Mouse (Mus musculus): ENCODE results near the gene Plxnb1. TPM values are rescaled to one million over a fixed set of nuclear protein-coding genes. Genes with fewer than 3 reads are reported as not detected.

Plxnb1 gene
- polyA plus RNA-seq, 1 experiment from 2014 or later = 12.6 TPM

DNA sequence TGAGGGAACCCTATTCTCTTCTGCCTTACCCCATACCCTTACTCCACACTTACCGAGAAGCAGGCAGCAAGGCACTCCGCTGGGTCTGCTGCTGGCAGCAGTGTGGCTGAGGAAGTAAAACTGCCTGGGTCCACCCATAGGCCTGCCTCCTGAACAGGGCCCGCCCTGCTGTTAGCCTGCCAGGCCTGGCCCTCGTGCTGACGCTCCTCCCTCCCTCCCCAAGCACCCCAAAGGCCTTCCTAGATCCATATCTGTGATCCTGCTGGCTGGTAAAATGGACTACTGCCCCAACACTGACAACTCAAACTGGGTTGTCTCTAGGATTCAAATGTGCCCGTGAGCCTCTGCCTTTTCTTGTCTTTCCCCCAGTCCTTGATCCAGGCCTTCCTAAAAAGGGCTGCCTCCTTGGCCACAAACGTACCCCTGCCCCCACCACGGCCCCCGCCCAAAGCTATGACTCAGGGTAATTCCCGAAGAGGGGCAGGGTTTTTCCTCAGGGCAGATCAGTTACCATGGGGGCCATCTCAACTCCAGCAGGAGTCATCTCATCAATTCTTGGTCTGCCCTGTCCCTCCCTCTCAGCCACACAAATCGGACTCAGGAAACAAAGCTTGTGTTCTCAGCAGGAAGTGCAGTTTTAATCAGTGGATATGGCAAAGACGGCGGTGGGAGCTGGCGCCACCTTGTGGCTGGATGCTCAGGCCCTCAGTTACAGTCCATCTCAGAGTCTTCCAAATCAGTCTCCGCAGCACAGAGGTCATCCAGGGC lies 35.9 kb upstream of the Plxnb1 start, which contains the start of gene Trex1:
Trex1 (minus strand) TSS at position 599 of the 768 bp plus-strand sequence.
- peak within 1 kb of the TSS; percentile 78 for H3K27ac ChIP-seq (ENCODE audit: low read depth, low read length)

DNA sequence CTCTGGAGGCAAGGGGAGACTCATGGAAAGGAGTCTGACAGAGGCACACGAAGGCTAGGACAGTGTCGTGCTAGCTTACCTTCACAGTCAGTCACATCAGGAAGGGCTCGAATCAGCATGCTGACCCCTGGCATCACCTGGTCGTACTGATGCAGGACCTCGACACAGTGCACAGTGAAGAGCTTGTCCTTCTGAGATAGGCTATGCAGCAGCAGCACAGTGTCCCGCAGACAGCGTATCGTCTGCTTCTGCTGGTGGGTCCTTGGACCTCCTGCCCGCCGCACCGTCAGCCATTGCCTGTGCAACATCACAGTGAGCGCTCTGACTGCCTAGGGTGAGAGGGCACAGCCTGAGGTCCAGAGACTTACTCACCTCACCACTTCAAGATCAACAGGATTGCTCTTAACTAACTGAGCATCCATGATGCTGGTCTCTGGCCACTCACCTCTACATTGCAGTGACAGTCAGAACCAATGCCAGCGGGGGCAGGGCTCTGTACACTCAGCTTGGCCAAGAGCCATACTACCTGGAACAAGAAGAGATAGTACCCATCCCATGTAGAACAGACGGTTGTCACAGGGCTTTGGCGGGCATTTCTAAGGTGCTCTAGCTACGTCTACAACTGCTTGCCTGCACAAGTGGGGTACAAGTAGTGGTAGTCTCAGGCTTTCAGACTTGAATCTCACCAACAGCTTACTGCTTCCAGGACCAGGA lies 34.8 kb upstream of the Plxnb1 start:
- Histone ChIP-seq H3K27ac (ENCODE audit: low read depth, low read length) (no peak overlapping the region), H3K27me3 (replicated peaks; ENCODE audit: control insufficient read depth, insufficient read depth, low read length) (no peaks in the 10 kb centered on the region), H3K36me3 (ENCODE audit: control insufficient read depth, insufficient read depth, low read length) (peaks cover 38% of the 10 kb centered on the region), H3K4me3 (ENCODE audit: low read length) (no peak overlapping the region), H3K4me1 (ENCODE audit: control insufficient read depth, insufficient read depth, low read depth, low read length) (peaks cover 16% of the 10 kb centered on the region), H3K4me2 (ENCODE audit: low read length) (no peak overlapping the region), H3K9me3 (ENCODE audit: control insufficient read depth, low read length) (no peaks in the 10 kb centered on the region), H3K9ac (ENCODE audit: low read depth, low read length) (no peak overlapping the region)
- no peak for ATAC-seq
- 90% methylated on average over 16 of the region's 16 CpGs for WGBS

More for the DNA sequence above, 35.9 kb upstream of the Plxnb1 start, which contains the start of gene Trex1:
- peak; percentile 71 for ATAC-seq
- Histone ChIP-seq H3K36me3 (ENCODE audit: control insufficient read depth, insufficient read depth, low read length) (peaks cover 30% of the 10 kb centered on the region), H3K4me3 (ENCODE audit: low read length) (peak within 1 kb of the TSS; percentile 39), H3K27me3 (replicated peaks; ENCODE audit: control insufficient read depth, insufficient read depth, low read length) (no peaks in the 10 kb centered on the region), H3K9me3 (ENCODE audit: control insufficient read depth, low read length) (no peaks in the 10 kb centered on the region), H3K4me1 (ENCODE audit: control insufficient read depth, insufficient read depth, low read depth, low read length) (peaks cover 23% of the 10 kb centered on the region), H3K4me2 (ENCODE audit: low read length) (peak within 1 kb of the TSS; percentile 71), H3K9ac (ENCODE audit: low read depth, low read length) (peak within 1 kb of the TSS; percentile 59)
- WGBS = 27% methylated on average over 15 of the region's 15 CpGs

DNA sequence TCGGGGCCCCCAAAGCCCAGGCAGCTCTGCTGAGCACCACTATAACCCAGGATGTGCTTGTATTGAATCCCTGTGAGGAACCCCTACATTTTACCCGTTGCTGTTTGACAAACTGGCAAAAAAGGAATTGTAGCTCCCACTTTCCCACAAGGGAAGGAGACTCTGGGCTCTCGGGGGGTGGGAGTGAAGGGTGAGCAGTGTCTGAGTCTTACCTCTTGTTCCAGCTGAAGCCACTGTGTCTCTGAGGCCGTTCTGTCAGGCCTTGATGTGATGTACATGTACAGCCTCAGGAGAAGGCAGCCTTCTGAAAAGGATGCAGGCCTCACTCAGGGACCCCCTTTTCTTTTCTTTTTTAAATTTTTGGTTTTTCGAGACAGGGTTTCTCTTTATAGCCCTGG lies 34.3 kb upstream of the Plxnb1 start:
- no peak overlapping the region for H3K4me3 ChIP-seq (ENCODE audit: low read length)
- peaks cover 15% of the 10 kb centered on the region for H3K4me1 ChIP-seq (ENCODE audit: control insufficient read depth, insufficient read depth, low read depth, low read length)
- H3K27ac ChIP-seq (ENCODE audit: low read depth, low read length) = no peak overlapping the region
- ATAC-seq = no peak
- 91% methylated on average over 5 of the region's 5 CpGs for WGBS
- H3K4me2 ChIP-seq (ENCODE audit: low read length) = no peak overlapping the region
- H3K36me3 ChIP-seq (ENCODE audit: control insufficient read depth, insufficient read depth, low read length) = peaks cover 44% of the 10 kb centered on the region
- no peaks in the 10 kb centered on the region for H3K9me3 ChIP-seq (ENCODE audit: control insufficient read depth, low read length)
- H3K27me3 ChIP-seq (replicated peaks; ENCODE audit: control insufficient read depth, insufficient read depth, low read length) = no peaks in the 10 kb centered on the region
- no peak overlapping the region for H3K9ac ChIP-seq (ENCODE audit: low read depth, low read length)

DNA sequence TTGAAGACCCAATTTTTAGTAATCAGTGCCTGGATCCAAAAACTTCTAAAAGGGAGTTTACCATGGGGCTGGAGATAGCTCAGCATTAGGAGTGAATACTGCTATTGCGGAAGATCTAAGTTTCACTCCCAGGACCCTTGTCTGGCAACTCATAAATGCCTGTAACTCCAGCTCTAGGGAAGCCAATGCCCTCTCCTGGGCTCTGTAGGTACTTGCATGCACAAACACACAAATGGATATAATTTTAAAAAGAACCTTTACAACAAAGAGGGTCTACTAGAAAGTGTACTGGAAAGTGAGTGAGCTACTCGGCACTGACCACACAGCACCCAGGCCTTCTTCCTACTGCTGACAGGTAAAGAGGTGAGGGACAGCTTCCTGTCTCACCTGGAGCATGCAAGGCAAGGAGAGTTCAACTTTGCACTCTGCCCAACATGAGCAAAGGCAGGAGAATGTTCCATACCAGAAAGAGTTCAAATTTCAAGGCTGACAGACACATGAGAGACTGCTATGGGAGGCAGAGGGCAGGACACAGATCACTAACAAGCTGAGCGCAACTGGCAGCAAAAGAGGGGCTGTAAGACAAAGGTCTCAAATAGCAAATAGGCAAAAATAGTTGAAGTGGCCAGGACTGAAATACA lies 27.0 kb upstream of the Plxnb1 start:
- no peaks in the 10 kb centered on the region for H3K27me3 ChIP-seq (replicated peaks; ENCODE audit: control insufficient read depth, insufficient read depth, low read length)
- H3K9me3 ChIP-seq (ENCODE audit: control insufficient read depth, low read length) = no peaks in the 10 kb centered on the region
- H3K4me1 ChIP-seq (ENCODE audit: control insufficient read depth, insufficient read depth, low read depth, low read length) = peaks cover 12% of the 10 kb centered on the region
- no peak for ATAC-seq
- no peak overlapping the region for H3K4me2 ChIP-seq (ENCODE audit: low read length)
- no peak overlapping the region for H3K27ac ChIP-seq (ENCODE audit: low read depth, low read length)
- H3K9ac ChIP-seq (ENCODE audit: low read depth, low read length) = no peak overlapping the region
- WGBS = 92% methylated on average over 3 of the region's 3 CpGs
- H3K36me3 ChIP-seq (ENCODE audit: control insufficient read depth, insufficient read depth, low read length) = peaks cover 45% of the 10 kb centered on the region
- H3K4me3 ChIP-seq (ENCODE audit: low read length) = no peak overlapping the region

DNA sequence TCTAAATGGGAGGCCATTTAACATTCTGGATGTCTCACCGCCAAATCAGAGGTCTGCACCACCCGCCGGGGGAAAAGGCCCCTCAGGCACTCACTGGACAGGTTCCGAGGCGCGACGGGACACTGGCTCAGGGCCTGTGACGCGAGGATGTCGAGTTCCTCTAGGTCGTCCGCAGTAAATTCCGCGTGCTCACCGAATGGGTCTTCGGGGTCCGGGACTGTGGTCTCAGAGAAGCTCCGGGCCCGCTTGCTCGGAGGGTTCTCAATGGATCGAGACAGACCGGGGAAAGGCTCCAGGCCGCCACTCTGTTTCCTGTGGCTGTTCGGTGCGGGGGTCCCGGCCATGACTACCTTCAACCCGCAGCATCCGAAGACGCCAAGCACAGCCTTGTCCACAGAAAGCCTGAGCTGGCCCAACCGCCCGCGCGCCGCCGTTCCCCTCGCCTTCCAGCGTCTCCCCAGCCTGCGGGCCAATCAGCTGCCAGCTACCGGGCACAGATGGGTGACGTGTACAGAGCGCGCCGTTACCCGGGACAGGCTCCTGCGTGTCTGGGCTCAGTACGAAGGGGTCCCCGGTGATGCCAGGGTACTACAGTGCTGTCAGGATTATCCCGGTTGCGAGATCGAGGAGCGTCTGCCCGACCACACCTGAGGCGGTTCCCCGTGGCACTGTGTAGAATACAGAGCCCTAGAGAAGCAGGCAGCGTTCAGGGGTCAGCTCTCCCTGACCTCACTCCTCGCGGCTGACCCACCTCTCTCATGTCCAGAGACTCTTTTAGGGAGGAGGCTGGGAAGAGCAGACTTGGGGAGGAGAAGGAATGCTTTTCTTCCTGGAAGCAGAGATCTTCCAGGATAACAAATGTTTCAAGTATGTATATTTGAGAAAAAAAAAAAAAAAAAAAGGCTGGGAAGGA lies 21.3 kb upstream of the Plxnb1 start, which contains the start of gene Atrip:
Atrip (minus strand) TSS at position 464 of the 913 bp plus-strand sequence.
- H3K9ac ChIP-seq (ENCODE audit: low read depth, low read length) = peak within 1 kb of the TSS; percentile 84
- peaks cover 20% of the 10 kb centered on the region for H3K4me1 ChIP-seq (ENCODE audit: control insufficient read depth, insufficient read depth, low read depth, low read length)
- H3K27ac ChIP-seq (ENCODE audit: low read depth, low read length) = peak within 1 kb of the TSS; percentile 74
- under 1% methylated on average over 57 of the region's 57 CpGs for WGBS
- H3K9me3 ChIP-seq (ENCODE audit: control insufficient read depth, low read length) = no peaks in the 10 kb centered on the region
- H3K27me3 ChIP-seq (replicated peaks; ENCODE audit: control insufficient read depth, insufficient read depth, low read length) = no peaks in the 10 kb centered on the region
- ATAC-seq = peak; percentile 98
- H3K4me2 ChIP-seq (ENCODE audit: low read length) = peak within 1 kb of the TSS; percentile 88
- H3K4me3 ChIP-seq (ENCODE audit: low read length) = peak within 1 kb of the TSS; percentile 73
- H3K36me3 ChIP-seq (ENCODE audit: control insufficient read depth, insufficient read depth, low read length) = peaks cover 6% of the 10 kb centered on the region; the same call in 1 of the 2 replicates

DNA sequence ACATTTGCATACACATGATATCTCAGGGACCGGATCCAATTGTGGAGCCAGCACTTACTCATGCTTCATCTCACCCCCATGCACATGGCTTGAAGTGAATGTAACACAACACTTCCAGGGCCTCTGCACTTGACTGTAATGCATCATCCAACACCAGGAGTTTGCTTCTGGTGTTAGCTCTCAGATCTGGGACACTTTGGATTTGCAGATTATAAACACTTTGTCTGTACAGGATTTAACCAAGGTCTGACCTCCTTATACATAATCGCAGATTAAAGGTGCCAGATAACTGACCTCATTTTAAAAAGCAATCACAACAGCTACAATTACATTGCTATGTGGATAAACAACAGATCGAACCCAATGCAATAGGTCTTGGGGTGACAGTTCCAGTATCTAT lies 14.7 kb upstream of the Plxnb1 start:
- no peak overlapping the region for H3K9ac ChIP-seq (ENCODE audit: low read depth, low read length)
- WGBS = 96% methylated on average over 3 of the region's 3 CpGs
- H3K4me2 ChIP-seq (ENCODE audit: low read length) = no peak overlapping the region; the same call in 1 of the 2 replicates
- H3K9me3 ChIP-seq (ENCODE audit: control insufficient read depth, low read length) = no peaks in the 10 kb centered on the region
- no peaks in the 10 kb centered on the region for H3K27me3 ChIP-seq (replicated peaks; ENCODE audit: control insufficient read depth, insufficient read depth, low read length)
- 0 out of 2 replicates have a peak, but pooled peaks cover 3% of the 10 kb centered on the region for H3K36me3 ChIP-seq (ENCODE audit: control insufficient read depth, insufficient read depth, low read length)
- no peak overlapping the region for H3K4me3 ChIP-seq (ENCODE audit: low read length)
- no peak overlapping the region for H3K27ac ChIP-seq (ENCODE audit: low read depth, low read length)
- H3K4me1 ChIP-seq (ENCODE audit: control insufficient read depth, insufficient read depth, low read depth, low read length) = peaks cover 18% of the 10 kb centered on the region
- no peak for ATAC-seq

DNA sequence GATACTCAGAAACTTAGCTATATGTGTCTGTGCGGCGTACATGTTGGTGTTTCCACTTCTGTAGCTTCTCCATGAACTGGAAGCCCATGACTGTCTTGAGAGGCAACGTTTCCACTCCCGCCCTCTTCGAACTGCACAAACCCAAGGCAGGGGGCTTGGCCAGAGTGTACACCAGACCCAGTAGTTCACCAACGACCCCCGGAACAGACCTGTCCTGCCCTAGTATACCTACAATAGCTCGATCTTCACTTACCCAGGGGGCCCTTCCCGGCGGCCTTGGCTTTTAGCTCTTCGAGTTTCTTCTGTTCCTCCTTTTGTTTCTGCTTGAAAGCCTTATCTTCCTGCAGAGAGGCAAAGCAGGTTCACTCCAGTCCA lies 13.5 kb upstream of the Plxnb1 start:
- peak overlapping the region; percentile 73 for H3K27ac ChIP-seq (ENCODE audit: low read depth, low read length)
- no peaks in the 10 kb centered on the region for H3K9me3 ChIP-seq (ENCODE audit: control insufficient read depth, low read length)
- peak overlapping the region; percentile 73 for H3K4me2 ChIP-seq (ENCODE audit: low read length)
- peak; percentile 24; the same call in 1 of the 2 replicates for ATAC-seq
- 10% methylated on average over 11 of the region's 11 CpGs for WGBS
- H3K4me3 ChIP-seq (ENCODE audit: low read length) = peak overlapping the region; percentile 63
- no peaks in the 10 kb centered on the region for H3K27me3 ChIP-seq (replicated peaks; ENCODE audit: control insufficient read depth, insufficient read depth, low read length)
- peaks cover 18% of the 10 kb centered on the region for H3K4me1 ChIP-seq (ENCODE audit: control insufficient read depth, insufficient read depth, low read depth, low read length)
- H3K9ac ChIP-seq (ENCODE audit: low read depth, low read length) = peak overlapping the region; percentile 79
- H3K36me3 ChIP-seq (ENCODE audit: control insufficient read depth, insufficient read depth, low read length) = 0 out of 2 replicates have a peak, but pooled peaks cover 3% of the 10 kb centered on the region

DNA sequence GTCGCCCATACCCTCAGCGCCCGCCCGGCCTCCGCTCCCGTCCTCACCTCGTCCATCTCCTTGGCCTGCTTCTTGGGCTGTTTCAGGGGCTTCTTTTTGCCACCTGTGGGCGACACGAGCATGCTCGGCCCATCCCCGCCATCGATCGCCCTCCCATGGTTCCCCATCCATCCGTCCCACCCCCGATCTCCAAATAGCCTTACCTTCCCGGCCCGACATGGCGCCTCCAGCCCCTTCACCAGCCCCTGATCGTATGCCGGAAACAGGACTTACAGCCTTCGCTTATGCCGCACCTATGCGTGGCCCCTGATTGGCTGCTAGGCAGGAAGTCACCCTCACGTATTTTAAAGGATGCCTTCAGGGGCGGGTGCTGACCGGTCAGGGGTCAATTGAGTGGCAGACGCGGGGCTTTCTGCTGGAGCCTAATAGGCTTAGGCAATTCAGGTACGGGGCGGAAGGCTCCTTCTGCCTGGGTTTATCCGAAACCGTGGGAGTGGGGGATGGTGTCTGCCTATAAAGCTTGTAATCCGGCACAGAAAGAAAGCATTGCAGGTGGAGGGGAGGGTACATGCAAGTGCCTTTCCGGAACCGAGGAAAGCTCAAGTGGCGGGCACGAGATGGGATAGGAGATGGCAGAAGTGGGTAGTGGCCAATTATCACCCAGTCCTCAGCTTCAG lies 12.9 kb upstream of the Plxnb1 start, which contains the start of the genes Ccdc51 and Tma7:
Ccdc51 (plus strand) TSS at position 370 of the 677 bp plus-strand sequence.
Tma7 (minus strand) TSS at position 464 of the 677 bp plus-strand sequence.
- peak within 1 kb of the TSS; percentile 73 for H3K27ac ChIP-seq (ENCODE audit: low read depth, low read length)
- H3K36me3 ChIP-seq (ENCODE audit: control insufficient read depth, insufficient read depth, low read length) = 0 out of 2 replicates have a peak, but pooled peaks cover 3% of the 10 kb centered on the region
- ATAC-seq = peak; percentile 98
- H3K9ac ChIP-seq (ENCODE audit: low read depth, low read length) = peak within 1 kb of the TSS; percentile 79
- peak within 1 kb of the TSS; percentile 73 for H3K4me2 ChIP-seq (ENCODE audit: low read length)
- peak within 1 kb of the TSS; percentile 63 for H3K4me3 ChIP-seq (ENCODE audit: low read length)
- WGBS = under 1% methylated on average over 37 of the region's 37 CpGs
- peaks cover 18% of the 10 kb centered on the region for H3K4me1 ChIP-seq (ENCODE audit: control insufficient read depth, insufficient read depth, low read depth, low read length)
- no peaks in the 10 kb centered on the region for H3K27me3 ChIP-seq (replicated peaks; ENCODE audit: control insufficient read depth, insufficient read depth, low read length)
- no peaks in the 10 kb centered on the region for H3K9me3 ChIP-seq (ENCODE audit: control insufficient read depth, low read length)
